Mouse (Mus musculus) thymus, adult 2 months (tissue): Measurements from ENCODE around the gene Plpp6.

Experiments used
- CTCF ChIP-seq: fragments of 200-500 bp; IDR thresholded peaks from 2 replicates; pipeline ENCODE4 v1.5.1; 2012; ENCODE audit warnings: mild to moderate bottlenecking, control low read depth, low read length, moderate library complexity, borderline replicate concordance; ENCODE audit not compliant: control insufficient read depth, poor library complexity, insufficient read depth; ENCODE audit errors: extremely low read depth
- POLR2A ChIP-seq: fragments of 200-500 bp; IDR thresholded peaks from 2 replicates; pipeline ENCODE4 v1.6.1; 2012; ENCODE audit warnings: mild to moderate bottlenecking, low read length, control low read depth, moderate library complexity; ENCODE audit not compliant: control insufficient read depth, poor library complexity, insufficient read depth; ENCODE audit errors: extremely low read depth

GRCm38 (mm10) chr19:28915602-28916250 lies 48.0 kb upstream of the Plpp6 start:
- TF ChIP-seq CTCF = no peak
- TF ChIP-seq POLR2A = no peak
